Mouse (Mus musculus): ENCODE results near the gene Ky. TPM values are rescaled to one million over a fixed set of nuclear protein-coding genes. Genes with fewer than 3 reads are reported as not detected.

Gene Ky
- polyA plus RNA-seq, 1 experiment: 1.4 TPM

GRCm38 (mm10) chr9:102529008-102529407 lies 23.5 kb downstream of the Ky start:
- no peak overlapping the region for H3K4me3 ChIP-seq (ENCODE audit: low read depth, low read length)
- no peaks in the 10 kb centered on the region for H3K27me3 ChIP-seq (ENCODE audit: control insufficient read depth, insufficient read depth, low read length, poor library complexity, severe bottlenecking)
- H3K4me1 ChIP-seq (ENCODE audit: control insufficient read depth, insufficient read depth, low read length): peaks cover 8% of the 10 kb centered on the region
- no peak overlapping the region for H3K27ac ChIP-seq (ENCODE audit: insufficient read depth, low read length)
- TF ChIP-seq EP300 (IDR thresholded peaks at IDR 0.05; ENCODE audit: insufficient read depth, low read depth, low read length) (peak; percentile 88), CTCF (IDR thresholded peaks at IDR 0.05; ENCODE audit: low read depth, low read length) (no peak)
- H3K9me3 ChIP-seq (replicated peaks; ENCODE audit: control insufficient read depth, insufficient read depth, low read length, poor library complexity, severe bottlenecking): no peaks in the 10 kb centered on the region
- H3K36me3 ChIP-seq (ENCODE audit: control insufficient read depth, insufficient read depth, low read length, poor library complexity, severe bottlenecking): no peaks in the 10 kb centered on the region
- H3K9ac ChIP-seq (ENCODE audit: low read depth, poor library complexity, severe bottlenecking): no peak overlapping the region

- Histone ChIP-seq H3K9ac (ENCODE audit: low read depth, poor library complexity, severe bottlenecking) (no peak overlapping the region), H3K27ac (ENCODE audit: insufficient read depth, low read length) (no peak overlapping the region), H3K27me3 (ENCODE audit: control insufficient read depth, insufficient read depth, low read length, poor library complexity, severe bottlenecking) (no peaks in the 10 kb centered on the region), H3K4me1 (ENCODE audit: control insufficient read depth, insufficient read depth, low read length) (peaks cover 8% of the 10 kb centered on the region), H3K36me3 (ENCODE audit: control insufficient read depth, insufficient read depth, low read length, poor library complexity, severe bottlenecking) (no peaks in the 10 kb centered on the region), H3K4me3 (ENCODE audit: low read depth, low read length) (no peak overlapping the region), H3K9me3 (replicated peaks; ENCODE audit: control insufficient read depth, insufficient read depth, low read length, poor library complexity, severe bottlenecking) (no peaks in the 10 kb centered on the region)
- no peak for TF ChIP-seq EP300 (IDR thresholded peaks at IDR 0.05; ENCODE audit: insufficient read depth, low read depth, low read length)
- TF ChIP-seq POLR2A (IDR thresholded peaks at IDR 0.05; ENCODE audit: insufficient read depth, low read length): no peak
- TF ChIP-seq CTCF (IDR thresholded peaks at IDR 0.05; ENCODE audit: low read depth, low read length): no peak
Measured at GRCm38 (mm10) chr9:102531051-102531892, 25.7 kb downstream of the Ky start.

- TF ChIP-seq POLR2A (IDR thresholded peaks at IDR 0.05; ENCODE audit: insufficient read depth, low read length): no peak
- no peak for TF ChIP-seq EP300 (IDR thresholded peaks at IDR 0.05; ENCODE audit: insufficient read depth, low read depth, low read length)
- no peak for TF ChIP-seq CTCF (IDR thresholded peaks at IDR 0.05; ENCODE audit: low read depth, low read length)
- H3K9ac ChIP-seq (ENCODE audit: low read depth, poor library complexity, severe bottlenecking): no peak overlapping the region
Measured at GRCm38 (mm10) chr9:102536968-102537367, 31.4 kb downstream of the Ky start.

GRCm38 (mm10) chr9:102539699-102540098 lies 34.1 kb downstream of the Ky start:
- Histone ChIP-seq H3K36me3 (ENCODE audit: control insufficient read depth, insufficient read depth, low read length, poor library complexity, severe bottlenecking) (no peaks in the 10 kb centered on the region), H3K4me1 (ENCODE audit: control insufficient read depth, insufficient read depth, low read length) (no peaks in the 10 kb centered on the region), H3K27me3 (ENCODE audit: control insufficient read depth, insufficient read depth, low read length, poor library complexity, severe bottlenecking) (no peaks in the 10 kb centered on the region), H3K9me3 (replicated peaks; ENCODE audit: control insufficient read depth, insufficient read depth, low read length, poor library complexity, severe bottlenecking) (no peaks in the 10 kb centered on the region), H3K9ac (ENCODE audit: low read depth, poor library complexity, severe bottlenecking) (no peak overlapping the region), H3K27ac (ENCODE audit: insufficient read depth, low read length) (no peak overlapping the region), H3K4me3 (ENCODE audit: low read depth, low read length) (no peak overlapping the region)
- TF ChIP-seq EP300 (IDR thresholded peaks at IDR 0.05; ENCODE audit: insufficient read depth, low read depth, low read length) (no peak), POLR2A (IDR thresholded peaks at IDR 0.05; ENCODE audit: insufficient read depth, low read length) (no peak), CTCF (IDR thresholded peaks at IDR 0.05; ENCODE audit: low read depth, low read length) (no peak)

More at GRCm38 (mm10) chr9:102536968-102537367, 31.4 kb downstream of the Ky start:
- no peaks in the 10 kb centered on the region for H3K36me3 ChIP-seq (ENCODE audit: control insufficient read depth, insufficient read depth, low read length, poor library complexity, severe bottlenecking)
- no peaks in the 10 kb centered on the region for H3K4me1 ChIP-seq (ENCODE audit: control insufficient read depth, insufficient read depth, low read length)
- H3K4me3 ChIP-seq (ENCODE audit: low read depth, low read length): no peak overlapping the region
- H3K27ac ChIP-seq (ENCODE audit: insufficient read depth, low read length): no peak overlapping the region
- H3K27me3 ChIP-seq (ENCODE audit: control insufficient read depth, insufficient read depth, low read length, poor library complexity, severe bottlenecking): no peaks in the 10 kb centered on the region
- no peaks in the 10 kb centered on the region for H3K9me3 ChIP-seq (replicated peaks; ENCODE audit: control insufficient read depth, insufficient read depth, low read length, poor library complexity, severe bottlenecking)

- Histone ChIP-seq H3K9me3 (replicated peaks; ENCODE audit: control insufficient read depth, insufficient read depth, low read length, poor library complexity, severe bottlenecking) (no peaks in the 10 kb centered on the region), H3K27ac (ENCODE audit: insufficient read depth, low read length) (no peak overlapping the region), H3K4me1 (ENCODE audit: control insufficient read depth, insufficient read depth, low read length) (no peaks in the 10 kb centered on the region), H3K9ac (ENCODE audit: low read depth, poor library complexity, severe bottlenecking) (no peak overlapping the region), H3K27me3 (ENCODE audit: control insufficient read depth, insufficient read depth, low read length, poor library complexity, severe bottlenecking) (no peaks in the 10 kb centered on the region), H3K36me3 (ENCODE audit: control insufficient read depth, insufficient read depth, low read length, poor library complexity, severe bottlenecking) (no peaks in the 10 kb centered on the region), H3K4me3 (ENCODE audit: low read depth, low read length) (no peak overlapping the region)
- TF ChIP-seq CTCF (IDR thresholded peaks at IDR 0.05; ENCODE audit: low read depth, low read length) (no peak), EP300 (IDR thresholded peaks at IDR 0.05; ENCODE audit: insufficient read depth, low read depth, low read length) (no peak), POLR2A (IDR thresholded peaks at IDR 0.05; ENCODE audit: insufficient read depth, low read length) (no peak)
Measured at GRCm38 (mm10) chr9:102541666-102542065, 36.1 kb downstream of the Ky start.

- Histone ChIP-seq H3K27ac (ENCODE audit: insufficient read depth, low read length) (no peak overlapping the region), H3K4me3 (ENCODE audit: low read depth, low read length) (no peak overlapping the region), H3K36me3 (ENCODE audit: control insufficient read depth, insufficient read depth, low read length, poor library complexity, severe bottlenecking) (no peaks in the 10 kb centered on the region), H3K9ac (ENCODE audit: low read depth, poor library complexity, severe bottlenecking) (no peak overlapping the region), H3K4me1 (ENCODE audit: control insufficient read depth, insufficient read depth, low read length) (no peaks in the 10 kb centered on the region), H3K9me3 (replicated peaks; ENCODE audit: control insufficient read depth, insufficient read depth, low read length, poor library complexity, severe bottlenecking) (no peaks in the 10 kb centered on the region), H3K27me3 (ENCODE audit: control insufficient read depth, insufficient read depth, low read length, poor library complexity, severe bottlenecking) (no peaks in the 10 kb centered on the region)
- TF ChIP-seq POLR2A (IDR thresholded peaks at IDR 0.05; ENCODE audit: insufficient read depth, low read length): no peak
- TF ChIP-seq EP300 (IDR thresholded peaks at IDR 0.05; ENCODE audit: insufficient read depth, low read depth, low read length): no peak
- TF ChIP-seq CTCF (IDR thresholded peaks at IDR 0.05; ENCODE audit: low read depth, low read length): no peak
Measured at GRCm38 (mm10) chr9:102542540-102542939, 37.0 kb downstream of the Ky start.

All from ES-Bruce4 (cell line).